ENCODE assay signal across 8 mouse cellular contexts in genomic region chr5:72855685-72856124, GRCm38 (mm10). TPM values are rescaled to one million over a fixed set of nuclear protein-coding genes. Genes with fewer than 3 reads are reported as not detected.
DNase-seq lines count a peak whose midpoint lies in the region; ATAC-seq and TF ChIP-seq lines count a peak whose summit lies in the region.

No protein-coding gene starts in this region.

- H3K4me2 ChIP-seq in hindbrain, embryonic 16.5 days (ENCODE audit: low read length), result no peak overlapping the region
- no peak overlapping the region for H3K4me2 ChIP-seq in midbrain, embryonic 16.5 days (ENCODE audit: low read length)

- no peaks in the 10 kb centered on the region for H3K27me3 ChIP-seq in Patski
- H3K27me3 ChIP-seq in hindbrain, embryonic 16.5 days (replicated peaks; ENCODE audit: control insufficient read depth, insufficient read depth, low read length), result no peaks in the 10 kb centered on the region
- no peaks in the 10 kb centered on the region for H3K27me3 ChIP-seq in midbrain, embryonic 16.5 days (ENCODE audit: control insufficient read depth, insufficient read depth, low read depth, low read length)

- H3K27ac ChIP-seq in hindbrain, embryonic 16.5 days (ENCODE audit: low read depth, low read length), result peak overlapping the region; percentile 1; the same call in 1 of the 2 replicates
- H3K27ac ChIP-seq in midbrain, embryonic 16.5 days (ENCODE audit: low read length), result peak overlapping the region; percentile 24; the same call in 1 of the 2 replicates

- no peaks in the 10 kb centered on the region for H3K36me3 ChIP-seq in hindbrain, embryonic 16.5 days (ENCODE audit: control insufficient read depth, insufficient read depth, low read length)
- no peaks in the 10 kb centered on the region for H3K36me3 ChIP-seq in midbrain, embryonic 16.5 days (ENCODE audit: control insufficient read depth, insufficient read depth, low read length)

- CTCF ChIA-PET in Patski (lab: Charles Lee), result interaction anchor here (0.9 to 1.8 kb wide), 4 partner anchors 26 to 57 kb away, joined by 3 to 4 read pairs (median 4); no protein-coding TSS in a partner anchor

- DNase-seq in Patski (ENCODE audit: low read depth, low spot score), result peak; percentile 100
- peak; percentile 95 for DNase-seq in cerebellum, adult 11-12 months
- peak; percentile 87 for DNase-seq in gastrocnemius, postnatal 10 days
- DNase-seq in left cerebral cortex, adult 18-20 months (ENCODE audit: low spot score in 2 of 2), result peak; percentile 81 to 83
- DNase-seq in urinary bladder, postnatal 14 days (ENCODE audit: low spot score), result peak; percentile 86

- in situ Hi-C loops in Patski (cut with MboI; ENCODE audit: low pct_unique_long_range_greater_than_20kb), result loop anchor here (5.0 to 10.0 kb wide), 2 partner anchors 51 to 208 kb away; partner anchors contain the start of gene Nipal1

- POLR2A ChIA-PET in Patski (lab: Charles Lee), result no interaction called here

- TF ChIP-seq CTCF in Patski (IDR thresholded peaks at IDR 0.05), result no peak

- peaks cover 4% of the 10 kb centered on the region; the same call in 1 of the 2 replicates for H3K4me1 ChIP-seq in hindbrain, embryonic 16.5 days (ENCODE audit: control insufficient read depth, insufficient read depth, low read depth, low read length)
- 0 out of 2 replicates have a peak, but pooled peaks cover 3% of the 10 kb centered on the region for H3K4me1 ChIP-seq in midbrain, embryonic 16.5 days (ENCODE audit: control insufficient read depth, insufficient read depth, low read length)

- WGBS in hindbrain, embryonic 16.5 days, result 5% methylated on average over 3 of the region's 3 CpGs
- 8% methylated on average over 3 of the region's 3 CpGs for WGBS in midbrain, embryonic 16.5 days

- ATAC-seq in Patski, result peak; percentile 91
- ATAC-seq in hindbrain, embryonic 16.5 days, result peak; percentile 95
- peak; percentile 87 for ATAC-seq in midbrain, embryonic 16.5 days
- no peak for ATAC-seq in monocyte, adult 5-6 weeks (replicated peaks; ENCODE audit: insufficient number of reproducible peaks, low FRiP score, low TSS enrichment, poor library complexity, severe bottlenecking)

- H3K4me3 ChIP-seq in hindbrain, embryonic 16.5 days (ENCODE audit: low read length), result no peak overlapping the region
- no peak overlapping the region for H3K4me3 ChIP-seq in midbrain, embryonic 16.5 days (ENCODE audit: low read depth, low read length)

- H3K9ac ChIP-seq in hindbrain, embryonic 16.5 days (ENCODE audit: low read depth, low read length), result no peak overlapping the region
- H3K9ac ChIP-seq in midbrain, embryonic 16.5 days (ENCODE audit: low read depth, low read length), result no peak overlapping the region

- 0 out of 2 replicates have a peak, but pooled peaks cover 3% of the 10 kb centered on the region for H3K9me3 ChIP-seq in hindbrain, embryonic 16.5 days (ENCODE audit: control insufficient read depth, low read length)
- no peaks in the 10 kb centered on the region for H3K9me3 ChIP-seq in midbrain, embryonic 16.5 days (replicated peaks; ENCODE audit: control insufficient read depth, low read length, poor library complexity, severe bottlenecking)

RNA-seq across cellular contexts. Expression of gene Tec, which starts 12.6 kb away (rescaled TPM):
- polyA plus RNA-seq in Patski (2021), result 8.3 TPM
- total RNA-seq in gastrocnemius, postnatal 10 days (2021), result 1 to 10 TPM; 2.3 to 4.3 TPM
- polyA plus RNA-seq in hindbrain, embryonic 16.5 days (2015; fragmentation: Nextera tagmentation; extraction: Ambion mirVana), result 8.4 and 9.8 TPM in 2 replicates
- 1 to 10 TPM; 2.4 to 3.0 TPM for total RNA-seq in left cerebral cortex, adult 18-20 months (2021)
- 4.6 and 5.4 TPM in 2 replicates for polyA plus RNA-seq in midbrain, embryonic 16.5 days (2015; fragmentation: Nextera tagmentation; extraction: Ambion mirVana)
- total RNA-seq in monocyte, adult 5-6 weeks (2017), result 92.8 to 110 TPM (median 97.0 TPM) in 3 replicates

RNA-seq across cellular contexts. Expression of gene Slain2, which starts 58.4 kb away (rescaled TPM):
- polyA plus RNA-seq in Patski (2021), result 50.4 TPM
- 10 to 100 TPM; 80.4 to 87.9 TPM for total RNA-seq in gastrocnemius, postnatal 10 days (2021)
- 12.6 and 14.2 TPM in 2 replicates for polyA plus RNA-seq in hindbrain, embryonic 16.5 days (2015; fragmentation: Nextera tagmentation; extraction: Ambion mirVana)
- total RNA-seq in left cerebral cortex, adult 18-20 months (2021), result 10 to 100 TPM; 21.9 to 25.3 TPM
- 15.1 and 15.2 TPM in 2 replicates for polyA plus RNA-seq in midbrain, embryonic 16.5 days (2015; fragmentation: Nextera tagmentation; extraction: Ambion mirVana)
- 44.2 to 63.4 TPM (median 44.8 TPM) in 3 replicates for total RNA-seq in monocyte, adult 5-6 weeks (2017)

Comparison
In these comparisons a context has a peak if more than half of its experiments do, and no peak if none do; other contexts are left out.
1. RNA of gene Tec, which starts 12.6 kb away (total RNA-seq): 92.8 to 110 TPM in monocyte, adult 5-6 weeks; 2.3 to 4.3 TPM in gastrocnemius, postnatal 10 days and 2.4 to 3.0 TPM in left cerebral cortex, adult 18-20 months; every median in the first group is over 10 times any median in the second.
2. Peak in every context shown above with its lines, with median percentiles within 50 percentile points of each other: DNase-seq.